Mouse (Mus musculus): ENCODE results near the gene Il1f10. TPM values are rescaled to one million over a fixed set of nuclear protein-coding genes. Genes with fewer than 3 reads are reported as not detected.

Gene Il1f10
- polyA plus RNA-seq (2014; fragmentation: Illumina TruSeq; extraction: RNeasy Lipid Tissue Mini Kit (QIAGEN cat#74804); ENCODE audit: low read depth, low replicate concordance), result not detected

DNA sequence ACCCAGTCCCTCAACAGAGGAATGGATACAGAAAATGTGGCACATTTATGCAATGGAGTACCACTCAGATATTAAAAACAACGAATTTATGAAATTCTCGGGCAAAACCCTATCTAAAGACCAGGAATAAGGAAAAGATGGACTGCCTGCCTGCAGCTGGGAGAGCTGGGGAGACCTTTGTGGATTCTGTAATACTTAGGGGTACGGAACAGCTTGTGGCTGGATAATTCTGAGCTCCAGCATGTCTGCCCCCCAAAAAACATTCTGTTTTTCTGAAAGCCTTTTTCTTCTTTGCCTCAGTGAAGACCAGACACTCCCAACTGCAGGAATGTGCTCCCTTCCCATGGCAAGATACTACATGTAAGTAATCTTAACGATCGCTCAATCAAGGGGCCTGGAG lies at the start of gene Il1f10:
Il1f10 (plus strand) TSS at position 301 of the 400 bp plus-strand sequence.

DNA sequence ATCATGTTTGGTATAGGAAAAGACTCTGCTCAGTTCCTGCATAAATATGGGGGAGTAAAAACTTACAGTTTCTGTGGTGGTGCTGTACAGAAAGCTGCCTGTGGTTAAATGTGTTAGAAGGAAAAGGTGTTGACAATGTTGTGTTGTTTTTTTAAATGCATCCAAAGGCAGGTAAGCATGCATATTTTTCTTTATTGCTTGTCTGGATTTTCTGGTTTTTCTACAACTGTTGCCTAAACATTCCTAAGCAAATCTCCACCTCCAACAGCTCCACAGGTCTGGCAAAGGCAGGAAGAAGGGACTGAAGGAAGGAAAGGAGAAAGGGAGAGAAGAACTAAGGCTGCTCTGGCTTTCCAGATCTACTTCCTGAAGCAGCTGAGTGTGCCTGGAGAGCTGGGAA lies 14.3 kb upstream of the Il1f10 start, which contains the start of gene Il1f5:
Il1f5 (plus strand) TSS at position 301 of the 400 bp plus-strand sequence.

DNA sequence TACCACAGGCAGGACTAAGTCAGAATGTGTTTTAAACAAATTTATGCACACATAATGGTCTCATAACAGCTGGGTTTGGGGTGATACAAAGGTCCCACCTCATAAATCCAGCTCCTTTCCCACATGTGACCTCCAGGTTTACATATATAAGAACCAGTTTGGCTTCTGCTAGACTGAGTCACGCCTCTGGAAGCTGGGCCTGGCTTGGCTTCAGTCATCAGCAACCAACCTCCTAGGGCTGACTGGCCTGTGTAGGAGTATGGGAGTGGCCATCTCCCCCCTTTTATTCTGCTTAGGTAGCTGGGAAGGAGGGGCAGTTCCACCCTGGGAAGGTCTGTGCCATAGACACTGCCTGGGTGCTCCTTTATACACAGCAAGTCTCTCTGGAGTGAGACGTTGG lies 45.5 kb downstream of the Il1f10 start, which contains the start of gene Il1rn:
Il1rn (plus strand) TSS at position 309 of the 400 bp plus-strand sequence.

Other genes starting within 250 kb of the Il1f10 start
- gene Hnmt, start 241.8 kb upstream of the Il1f10 start, polyA plus RNA-seq (2014; fragmentation: Illumina TruSeq; extraction: RNeasy Lipid Tissue Mini Kit (QIAGEN cat#74804); ENCODE audit: low read depth, low replicate concordance), result 27.7 TPM
- not detected for gene Tbpl2, start 194.6 kb upstream of the Il1f10 start, polyA plus RNA-seq (2014; fragmentation: Illumina TruSeq; extraction: RNeasy Lipid Tissue Mini Kit (QIAGEN cat#74804); ENCODE audit: low read depth, low replicate concordance)
- not detected for gene Il1f8, start 138.0 kb upstream of the Il1f10 start, polyA plus RNA-seq (2014; fragmentation: Illumina TruSeq; extraction: RNeasy Lipid Tissue Mini Kit (QIAGEN cat#74804); ENCODE audit: low read depth, low replicate concordance)
- not detected for gene Il1f9, start 104.7 kb upstream of the Il1f10 start, polyA plus RNA-seq (2014; fragmentation: Illumina TruSeq; extraction: RNeasy Lipid Tissue Mini Kit (QIAGEN cat#74804); ENCODE audit: low read depth, low replicate concordance)
- not detected for gene Il1f6, start 75.8 kb upstream of the Il1f10 start, polyA plus RNA-seq (2014; fragmentation: Illumina TruSeq; extraction: RNeasy Lipid Tissue Mini Kit (QIAGEN cat#74804); ENCODE audit: low read depth, low replicate concordance)
- gene Il1f5, start 14.2 kb upstream of the Il1f10 start, polyA plus RNA-seq (2014; fragmentation: Illumina TruSeq; extraction: RNeasy Lipid Tissue Mini Kit (QIAGEN cat#74804); ENCODE audit: low read depth, low replicate concordance), result 0.45 TPM
- gene Il1rn, start 45.7 kb downstream of the Il1f10 start, polyA plus RNA-seq (2014; fragmentation: Illumina TruSeq; extraction: RNeasy Lipid Tissue Mini Kit (QIAGEN cat#74804); ENCODE audit: low read depth, low replicate concordance), result 1.5 TPM
- gene Psd4, start 76.4 kb downstream of the Il1f10 start, polyA plus RNA-seq (2014; fragmentation: Illumina TruSeq; extraction: RNeasy Lipid Tissue Mini Kit (QIAGEN cat#74804); ENCODE audit: low read depth, low replicate concordance), result 8.5 TPM
- 118 TPM for gene Pax8, start 184.4 kb downstream of the Il1f10 start, polyA plus RNA-seq (2014; fragmentation: Illumina TruSeq; extraction: RNeasy Lipid Tissue Mini Kit (QIAGEN cat#74804); ENCODE audit: low read depth, low replicate concordance)